Mouse (Mus musculus): ENCODE data around the gene Hacd2.

DNA sequence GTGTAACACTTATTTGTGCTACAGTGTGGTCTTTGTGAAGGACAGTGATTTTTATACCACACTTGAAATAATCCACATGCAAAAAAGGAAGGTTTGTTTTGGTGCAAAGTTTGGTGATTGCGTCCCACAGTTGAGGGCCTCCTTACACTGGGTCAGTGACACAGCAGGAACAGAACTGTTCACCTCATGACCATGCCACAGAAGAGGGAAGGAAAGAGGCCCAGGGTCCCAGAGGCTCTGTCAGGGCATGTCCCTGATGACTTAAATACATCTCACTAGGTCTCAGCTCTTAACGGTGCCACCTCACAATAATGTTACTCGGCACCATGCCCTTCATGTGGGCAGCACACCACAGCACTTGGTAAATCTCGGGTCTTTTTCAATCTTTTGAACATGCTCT is 3.1 kb downstream of the Hacd2 start:
- no peak for TF ChIP-seq CTCF (IDR thresholded peaks at IDR 0.05; ENCODE audit: low read depth, low read length)
- TF ChIP-seq POLR2AphosphoS5 (IDR thresholded peaks at IDR 0.05; ENCODE audit: insufficient replicate concordance, low read depth, low read length), result no peak
- TF ChIP-seq GATA2 (IDR thresholded peaks at IDR 0.05; ENCODE audit: borderline replicate concordance, low read depth, low read length), result no peak
- TF ChIP-seq GATA1 (IDR thresholded peaks at IDR 0.05; ENCODE audit: borderline replicate concordance, low read length), result no peak

All from G1E (cell line).